Mouse (Mus musculus) heart, adult 2 months (tissue): ENCODE results near the gene Garem2. TPM values are rescaled to one million over a fixed set of nuclear protein-coding genes. Genes with fewer than 3 reads are reported as not detected.

Experiments
- DNase-seq, 2 experiments: peaks; one replicate each; pipeline ENCODE4 v3.0.0; 2021
- H3K27ac ChIP-seq: fragments of 200-600 bp; 2 replicates; pipeline ENCODE4 v1.8.1; 2022
- H3K27me3 ChIP-seq: fragments of 200-500 bp; 2 replicates; pipeline ENCODE4 v1.6.1; 2012; ENCODE audit warnings: mild to moderate bottlenecking, low read length, inconsistent platforms, mixed read lengths; ENCODE audit not compliant: control insufficient read depth, insufficient read depth
- H3K36me3 ChIP-seq: fragments of 200-500 bp; 2 replicates; pipeline ENCODE4 v1.6.1; 2012; ENCODE audit warnings: low read length, inconsistent platforms; ENCODE audit not compliant: control insufficient read depth, insufficient read depth
- H3K4me1 ChIP-seq: fragments of 200-500 bp; 2 replicates; pipeline ENCODE4 v1.6.1; 2011; ENCODE audit warnings: low read length; ENCODE audit not compliant: control insufficient read depth, insufficient read depth
- H3K4me3 ChIP-seq: fragments of 200-600 bp; 2 replicates; pipeline ENCODE4 v1.8.1; 2022
- H3K79me2 ChIP-seq: fragments of 200-500 bp; replicated peaks from 2 replicates; pipeline ENCODE4 v1.6.1; 2012; ENCODE audit warnings: mild to moderate bottlenecking, inconsistent platforms, low read length, moderate library complexity, mixed read lengths; ENCODE audit not compliant: control insufficient read depth, insufficient read depth
- H3K9ac ChIP-seq: fragments of 200-500 bp; 2 replicates; pipeline ENCODE4 v1.6.1; 2012; ENCODE audit warnings: low read depth, mild to moderate bottlenecking, control low read depth, inconsistent platforms, low read length, mixed read lengths
- CTCF ChIP-seq: fragments of 200-600 bp; IDR thresholded peaks from 2 replicates; pipeline ENCODE4 v1.8.1; 2022; ENCODE audit warnings: antibody characterized with exemption, mild to moderate bottlenecking, moderate library complexity
- EP300 ChIP-seq: fragments of 200-500 bp; IDR thresholded peaks from 2 replicates; pipeline ENCODE4 v1.6.1; 2011; ENCODE audit warnings: low read depth, low read length, control low read depth; ENCODE audit not compliant: insufficient read depth
- POLR2A ChIP-seq: fragments of 200-500 bp; IDR thresholded peaks from 2 replicates; pipeline ENCODE4 v1.6.1; 2011; ENCODE audit warnings: mild to moderate bottlenecking, low read depth, low read length, control low read depth; ENCODE audit not compliant: insufficient read depth
- WGBS: fragments of 180-500 bp; shearing (Covaris S2); methylation state at CpG from one replicate; pipeline ENCODE4 v1.1.7; 2018; 5-methylcytosine and 5-hydroxymethylcytosine counted together
- intact Hi-C: fragments of 180-260 bp; cut with DNase I; formaldehyde crosslinking; loops from one replicate; pipeline ENCODE4 v1.15.1; 2025
- polyA plus RNA-seq: library from polyadenylated mRNA; depleted of rRNA; stranded (reverse); fragments of >200 nt; gene quantifications from 2 replicates; pipeline ENCODE4 v1.2.3, GENCODE M21; 2012
- total RNA-seq, 2 experiments: library from RNA; stranded (reverse); gene quantifications; 2 replicates each; pipeline ENCODE4 v1.2.3; 2021

Gene Garem2
- total and polyA plus RNA-seq, 3 experiments, result 0.07 to 0.23 (median 0.13) TPM

GRCm38 (mm10) chr5:30113881-30114760 is 9.2 kb downstream of the Garem2 start:
- no peaks in the 10 kb centered on the region for H3K27me3 ChIP-seq

GRCm38 (mm10) chr5:30114761-30115140 is 9.8 kb downstream of the Garem2 start:
- H3K36me3 ChIP-seq, result no peaks in the 10 kb centered on the region
- H3K79me2 ChIP-seq, result no peaks in the 10 kb centered on the region
- H3K27ac ChIP-seq, result no peak overlapping the region
- H3K9ac ChIP-seq, result peak overlapping the region; percentile 56; the same call in 1 of the 2 replicates
- no peaks in the 10 kb centered on the region for H3K27me3 ChIP-seq
- intact Hi-C loops, result loop anchor here (10.0 kb wide), 1 partner anchor 290 kb away; no protein-coding TSS in a partner anchor
- peak overlapping the region; percentile 50 for H3K4me3 ChIP-seq
- TF ChIP-seq EP300 (no peak), CTCF (no peak), POLR2A (no peak)
- peaks cover 1% of the 10 kb centered on the region; the same call in 1 of the 2 replicates for H3K4me1 ChIP-seq
- no peak for DNase-seq
- WGBS, result 1% methylated on average over 28 of the region's 28 CpGs

More at GRCm38 (mm10) chr5:30113881-30114760, 9.2 kb downstream of the Garem2 start:
- Histone ChIP-seq H3K4me3 (peak overlapping the region; percentile 50), H3K79me2 (no peaks in the 10 kb centered on the region), H3K9ac (peak overlapping the region; percentile 56), H3K27ac (no peak overlapping the region), H3K4me1 (peaks cover 1% of the 10 kb centered on the region; the same call in 1 of the 2 replicates), H3K36me3 (no peaks in the 10 kb centered on the region)
- DNase-seq, result peak; percentile 70 to 80
- 2% methylated on average over 102 of the region's 103 CpGs for WGBS
- intact Hi-C loops, result loop anchor here (10.0 kb wide), 1 partner anchor 289 kb away; no protein-coding TSS in a partner anchor
- TF ChIP-seq CTCF, result peak; percentile 78
- no peak for TF ChIP-seq EP300
- no peak for TF ChIP-seq POLR2A

GRCm38 (mm10) chr5:30115718-30116117 is 10.8 kb downstream of the Garem2 start:
- intact Hi-C loops, result loop anchor here (10.0 kb wide), 1 partner anchor 291 kb away; no protein-coding TSS in a partner anchor
- H3K27me3 ChIP-seq, result no peaks in the 10 kb centered on the region
- no peak overlapping the region for H3K4me3 ChIP-seq
- H3K9ac ChIP-seq, result no peak overlapping the region
- no peak overlapping the region for H3K27ac ChIP-seq
- no peaks in the 10 kb centered on the region for H3K79me2 ChIP-seq
- WGBS, result 67% methylated on average over 10 of the region's 10 CpGs
- TF ChIP-seq EP300 (no peak), POLR2A (no peak), CTCF (no peak)
- H3K4me1 ChIP-seq, result peaks cover 1% of the 10 kb centered on the region; the same call in 1 of the 2 replicates
- no peak for DNase-seq
- no peaks in the 10 kb centered on the region for H3K36me3 ChIP-seq

- Histone ChIP-seq H3K79me2 (no peaks in the 10 kb centered on the region), H3K36me3 (no peaks in the 10 kb centered on the region), H3K27ac (no peak overlapping the region), H3K4me3 (no peak overlapping the region), H3K27me3 (no peaks in the 10 kb centered on the region), H3K4me1 (0 out of 2 replicates have a peak, but pooled peaks cover 1% of the 10 kb centered on the region), H3K9ac (no peak overlapping the region)
- no peak for DNase-seq
- intact Hi-C loops, result loop anchor here (10.0 kb wide), 1 partner anchor 293 kb away; no protein-coding TSS in a partner anchor
- WGBS, result 80% methylated on average over 1 of the region's 1 CpGs
- no peak for TF ChIP-seq EP300
- TF ChIP-seq CTCF, result no peak
- no peak for TF ChIP-seq POLR2A
Observed at GRCm38 (mm10) chr5:30118018-30118417, 13.1 kb downstream of the Garem2 start.

- Histone ChIP-seq H3K27me3 (no peaks in the 10 kb centered on the region), H3K4me1 (0 out of 2 replicates have a peak, but pooled peaks cover 1% of the 10 kb centered on the region), H3K9ac (no peak overlapping the region), H3K36me3 (no peaks in the 10 kb centered on the region), H3K79me2 (no peaks in the 10 kb centered on the region), H3K27ac (no peak overlapping the region), H3K4me3 (no peak overlapping the region)
- 89% methylated on average over 6 of the region's 6 CpGs for WGBS
- intact Hi-C loops, result loop anchor here (10.0 kb wide), 1 partner anchor 294 kb away; no protein-coding TSS in a partner anchor
- TF ChIP-seq EP300 (no peak), POLR2A (no peak), CTCF (no peak)
- DNase-seq, result no peak
Observed at GRCm38 (mm10) chr5:30119163-30119562, 14.2 kb downstream of the Garem2 start.
